Mouse (Mus musculus) bone marrow, adult 2 months (tissue): ENCODE results near the gene Cutc. TPM values are rescaled to one million over a fixed set of nuclear protein-coding genes. Genes with fewer than 3 reads are reported as not detected.

Source experiments
- H3K27ac ChIP-seq: fragments of 200-500 bp; 2 replicates; pipeline ENCODE4 v1.5.1; 2012; ENCODE audit warnings: low read depth, mild to moderate bottlenecking, control low read depth, inconsistent platforms, low read length; ENCODE audit not compliant: control insufficient read depth, poor library complexity, insufficient read depth
- H3K4me1 ChIP-seq: fragments of 200-500 bp; 2 replicates; pipeline ENCODE4 v1.6.1; 2011; ENCODE audit warnings: low read length; ENCODE audit not compliant: control insufficient read depth, insufficient read depth
- H3K4me3 ChIP-seq: fragments of 200-500 bp; replicated peaks from 2 replicates; pipeline ENCODE3; 2011; ENCODE audit warnings: mild to moderate bottlenecking, low read depth, low read length, control low read depth; ENCODE audit not compliant: control insufficient read depth
- CTCF ChIP-seq: fragments of 200-500 bp; IDR thresholded peaks from 2 replicates; pipeline ENCODE4 v1.5.1; 2011; ENCODE audit warnings: low read length, control low read depth; ENCODE audit not compliant: control insufficient read depth, insufficient read depth
- POLR2A ChIP-seq: fragments of 200-500 bp; IDR thresholded peaks from 2 replicates; pipeline ENCODE4 v1.6.1; 2011; ENCODE audit warnings: low read depth, mild to moderate bottlenecking, control low read depth, low read length, borderline replicate concordance; ENCODE audit not compliant: control insufficient read depth
- WGBS: fragments of 180-500 bp; shearing (Covaris S2); methylation state at CpG from one replicate; pipeline ENCODE4 v1.1.7; 2018; 5-methylcytosine and 5-hydroxymethylcytosine counted together
- polyA plus RNA-seq: library from polyadenylated mRNA; stranded (reverse); fragments of >200 nt; gene quantifications from 2 replicates; pipeline ENCODE4 v1.2.4, GENCODE M21; 2011; ENCODE audit warnings: low replicate concordance; ENCODE audit not compliant: missing spikeins, insufficient read depth, insufficient read length

The Cutc gene
- polyA plus RNA-seq, 1 experiment: 9.1 TPM

DNA sequence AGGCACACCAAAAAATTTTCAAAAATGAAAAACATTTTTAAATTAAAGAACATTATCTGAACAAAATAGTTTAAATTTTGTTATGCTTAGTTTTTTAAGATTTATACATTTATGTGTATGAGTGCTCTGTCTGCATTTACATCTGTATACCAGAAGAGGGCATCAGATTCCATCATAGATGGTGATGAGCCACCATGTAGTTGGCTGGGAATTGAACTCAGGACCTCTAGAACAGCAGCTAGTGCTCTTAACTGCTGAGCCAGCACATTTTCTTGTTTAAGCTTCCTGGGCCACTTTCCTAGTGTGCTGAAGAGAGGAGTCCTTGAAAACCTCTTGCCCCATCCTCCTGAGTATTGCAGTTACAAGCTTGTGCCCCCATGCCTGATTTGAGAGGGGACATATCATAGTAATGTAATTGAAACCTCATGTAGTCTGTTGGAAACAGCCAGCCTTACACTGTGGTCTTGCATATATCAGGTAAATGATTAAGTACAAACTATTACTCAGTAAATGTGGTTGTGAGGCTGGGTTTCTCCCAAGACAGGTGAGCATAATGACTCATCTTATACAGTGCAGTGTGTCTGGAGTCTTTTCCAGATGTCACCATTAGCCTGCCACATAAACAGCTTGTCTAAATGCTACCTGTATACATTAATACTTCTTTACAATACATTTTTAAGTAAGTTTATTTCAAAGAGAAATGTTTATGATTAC is 8.9 kb downstream of the Cutc start:
- no peak for TF ChIP-seq CTCF
- Histone ChIP-seq H3K27ac (no peak overlapping the region), H3K4me3 (no peak overlapping the region), H3K4me1 (no peaks in the 10 kb centered on the region)

DNA sequence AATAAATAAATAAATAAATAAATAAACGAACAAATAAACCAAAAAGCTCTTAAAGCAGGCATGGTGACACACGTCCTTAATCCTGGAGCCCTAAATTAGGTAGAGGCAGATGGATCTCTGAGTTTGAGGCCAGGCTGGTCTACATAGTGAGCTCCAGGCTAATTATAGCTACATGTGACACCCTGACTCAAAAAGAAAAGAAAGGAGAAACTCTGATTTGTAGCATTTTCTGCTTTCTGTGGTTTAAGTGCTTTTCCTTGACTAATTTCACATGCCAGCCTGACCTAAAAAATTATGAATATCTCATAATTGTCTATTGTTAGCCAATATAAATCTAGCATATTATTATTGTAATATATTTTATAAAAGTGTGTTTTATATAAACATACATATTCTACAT is 9.6 kb downstream of the Cutc start:
- Histone ChIP-seq H3K4me3 (no peak overlapping the region), H3K27ac (no peak overlapping the region), H3K4me1 (no peaks in the 10 kb centered on the region)
- no peak for TF ChIP-seq CTCF
- 88% methylated on average over 2 of the region's 2 CpGs for WGBS

DNA sequence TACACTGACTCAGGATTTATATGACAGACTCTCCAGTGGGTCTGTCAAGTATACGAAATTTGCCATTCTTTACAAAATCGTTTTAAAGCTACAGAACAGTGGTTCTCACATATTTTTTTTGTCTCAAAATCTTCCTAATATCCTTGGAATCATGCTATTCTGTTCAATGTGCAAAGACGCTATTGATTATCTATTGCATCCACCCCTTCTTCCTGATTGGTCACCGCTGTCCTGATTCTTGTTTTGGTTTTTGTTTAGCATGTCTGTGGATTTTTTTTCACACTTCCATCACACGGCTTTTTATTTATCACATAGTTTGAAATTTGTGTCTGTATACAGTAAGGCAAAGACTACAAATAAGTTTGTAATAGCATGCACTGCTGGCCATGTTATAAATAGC is 13.7 kb downstream of the Cutc start:
- WGBS: 81% methylated on average over 5 of the region's 5 CpGs

DNA sequence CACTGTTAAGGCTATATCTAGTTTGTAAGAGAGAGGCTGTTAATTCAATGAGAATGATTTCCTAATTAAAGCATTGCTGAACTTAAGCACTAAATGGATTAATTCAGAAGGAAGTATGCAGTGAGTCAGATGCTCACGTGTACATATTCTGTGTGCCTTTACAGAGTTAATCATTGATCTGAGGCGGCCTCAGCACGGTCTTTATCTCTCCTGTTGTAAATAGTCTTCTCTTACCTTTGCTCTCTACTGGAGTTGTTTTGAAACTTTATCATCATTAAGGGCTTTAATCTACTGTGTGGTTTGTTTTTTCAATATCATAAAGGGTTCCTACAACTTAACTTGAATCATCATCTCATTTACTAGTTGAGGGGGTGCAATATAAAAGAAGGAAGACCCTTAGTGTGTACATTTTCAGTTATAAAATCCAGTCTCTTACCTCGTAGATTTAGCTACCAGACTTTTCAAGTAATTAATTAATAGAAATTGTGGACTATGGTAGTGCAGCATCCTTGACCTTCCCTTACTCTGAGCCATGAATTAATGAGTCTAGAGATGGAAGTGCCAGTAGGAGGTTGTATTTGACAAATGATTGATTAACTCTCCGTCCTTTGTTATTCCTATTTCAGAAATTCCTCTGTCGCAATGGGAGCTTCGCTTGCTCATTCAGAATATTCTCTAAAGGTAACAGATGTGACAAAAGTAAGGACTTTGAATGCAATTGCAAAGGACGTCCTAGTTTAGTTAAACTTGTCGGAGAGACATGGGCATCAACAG is 14.9 kb downstream of the Cutc start:
- Histone ChIP-seq H3K27ac (no peak overlapping the region), H3K4me1 (no peaks in the 10 kb centered on the region; the same call in 1 of the 2 replicates), H3K4me3 (no peak overlapping the region)
- TF ChIP-seq POLR2A: no peak
- TF ChIP-seq CTCF: no peak
- 83% methylated on average over 9 of the region's 9 CpGs for WGBS

More for the DNA sequence above, 13.7 kb downstream of the Cutc start:
- H3K27ac ChIP-seq: no peak overlapping the region
- no peak for TF ChIP-seq CTCF
- no peak for TF ChIP-seq POLR2A
- no peaks in the 10 kb centered on the region; the same call in 1 of the 2 replicates for H3K4me1 ChIP-seq
- no peak overlapping the region for H3K4me3 ChIP-seq

GRCm38 (mm10) chr19:43769366-43769960 is 16.7 kb downstream of the Cutc start:
- Histone ChIP-seq H3K4me3 (no peak overlapping the region), H3K4me1 (no peaks in the 10 kb centered on the region; the same call in 1 of the 2 replicates), H3K27ac (no peak overlapping the region)
- TF ChIP-seq POLR2A: no peak
- no peak for TF ChIP-seq CTCF
- WGBS: 81% methylated on average over 5 of the region's 5 CpGs

DNA sequence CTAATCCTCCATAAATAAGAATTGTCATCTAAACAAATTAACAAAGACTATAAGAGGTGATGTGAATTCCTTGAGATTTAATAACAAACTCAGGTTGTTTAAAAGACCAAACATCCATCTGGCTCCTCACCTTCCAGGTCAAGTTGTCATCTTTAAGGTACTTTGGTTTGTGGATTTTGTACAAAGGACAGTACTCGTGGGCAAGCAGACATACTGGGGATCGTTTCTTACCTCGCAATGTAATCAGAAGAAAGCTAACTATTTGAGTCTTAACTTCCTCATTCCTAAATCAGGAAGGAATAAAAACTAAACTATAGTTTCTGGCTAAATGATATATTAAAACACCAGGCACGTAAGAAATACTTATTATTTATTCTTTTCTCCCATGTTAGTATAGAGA is 17.8 kb downstream of the Cutc start:
- Histone ChIP-seq H3K27ac (no peak overlapping the region), H3K4me1 (no peaks in the 10 kb centered on the region; the same call in 1 of the 2 replicates), H3K4me3 (no peak overlapping the region)
- TF ChIP-seq CTCF (no peak), POLR2A (no peak)
- WGBS: 13% methylated on average over 4 of the region's 4 CpGs

DNA sequence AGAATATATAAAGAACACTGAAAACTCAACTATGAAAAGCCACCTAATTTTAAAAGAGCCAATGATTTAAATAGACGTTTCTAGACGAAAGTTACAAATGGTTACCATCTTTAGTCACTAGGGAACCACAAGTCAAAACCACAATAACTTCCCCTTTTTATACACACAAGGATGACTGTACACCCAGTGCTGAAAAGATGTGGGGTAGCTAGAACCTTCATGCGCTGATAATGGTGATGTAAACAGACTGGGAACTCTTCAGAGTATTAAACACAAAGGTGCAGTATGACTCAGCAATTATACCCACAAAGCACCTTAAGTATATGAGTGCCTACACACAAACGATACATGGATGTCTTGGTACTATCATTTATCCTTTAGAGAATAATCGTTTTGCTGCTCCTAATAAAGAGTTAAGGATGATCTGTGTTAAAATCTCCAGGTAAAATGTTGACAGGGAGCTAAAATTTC is 18.7 kb downstream of the Cutc start:
- H3K4me3 ChIP-seq: no peak overlapping the region
- no peaks in the 10 kb centered on the region; the same call in 1 of the 2 replicates for H3K4me1 ChIP-seq
- no peak overlapping the region for H3K27ac ChIP-seq
- 11% methylated on average over 5 of the region's 5 CpGs for WGBS
- TF ChIP-seq CTCF: no peak
- no peak for TF ChIP-seq POLR2A

GRCm38 (mm10) chr19:43772311-43772710 is 19.5 kb downstream of the Cutc start:
- H3K27ac ChIP-seq: no peak overlapping the region
- no peaks in the 10 kb centered on the region; the same call in 1 of the 2 replicates for H3K4me1 ChIP-seq
- 73% methylated on average over 6 of the region's 6 CpGs for WGBS
- H3K4me3 ChIP-seq: no peak overlapping the region
- no peak for TF ChIP-seq CTCF
- no peak for TF ChIP-seq POLR2A
